Mouse (Mus musculus) stomach, embryonic 15.5 days (tissue): ENCODE measurements at regions not wholly inside any gene's neighbourhood (a gene's known extent, or its start where the extent isn't known, plus 50 kb on each side); places are given as distances from the start of the nearest gene placed in this dataset.

ENCODE experiments used
- ATAC-seq: fragments of 200-750 bp; cut with Nextera tagmentation; 2 replicates; pipeline ENCODE4 v1.8.0; 2017; ENCODE audit warnings: low read depth, moderate number of reproducible peaks, moderate TSS enrichment; ENCODE audit not compliant: insufficient read depth, low FRiP score
- H3K27ac ChIP-seq: fragments of 300-500 bp; sonication (generic); 2 replicates; pipeline ENCODE4 v1.5.1; 2015; ENCODE audit warnings: mild to moderate bottlenecking, inconsistent platforms
- H3K27me3 ChIP-seq: fragments of 300-500 bp; sonication (generic); replicated peaks from 2 replicates; pipeline ENCODE4 v1.6.1; 2015; ENCODE audit warnings: inconsistent platforms
- H3K36me3 ChIP-seq: fragments of 300-500 bp; sonication (generic); 2 replicates; pipeline ENCODE4 v1.6.1; 2015; ENCODE audit warnings: inconsistent platforms
- H3K4me1 ChIP-seq: fragments of 300-500 bp; sonication (generic); 2 replicates; pipeline ENCODE4 v1.6.1; 2015; ENCODE audit warnings: inconsistent platforms
- H3K4me2 ChIP-seq: fragments of 300-500 bp; sonication (generic); 2 replicates; pipeline ENCODE4 v1.6.1; 2015; ENCODE audit warnings: mild to moderate bottlenecking, inconsistent platforms
- H3K4me3 ChIP-seq: fragments of 300-500 bp; sonication (generic); replicated peaks from 2 replicates; pipeline ENCODE4 v1.5.1; 2015; ENCODE audit warnings: inconsistent platforms
- H3K9ac ChIP-seq: fragments of 300-500 bp; sonication (generic); 2 replicates; pipeline ENCODE4 v1.6.1; 2015; ENCODE audit warnings: inconsistent platforms
- H3K9me3 ChIP-seq: fragments of 300-500 bp; sonication (generic); 2 replicates; pipeline ENCODE4 v1.6.1; 2016; ENCODE audit warnings: inconsistent platforms
- WGBS: fragments of 180-500 bp; shearing (Covaris S2); methylation state at CpG from one replicate; pipeline ENCODE4 v1.1.7; 2015; 5-methylcytosine and 5-hydroxymethylcytosine counted together

DNA sequence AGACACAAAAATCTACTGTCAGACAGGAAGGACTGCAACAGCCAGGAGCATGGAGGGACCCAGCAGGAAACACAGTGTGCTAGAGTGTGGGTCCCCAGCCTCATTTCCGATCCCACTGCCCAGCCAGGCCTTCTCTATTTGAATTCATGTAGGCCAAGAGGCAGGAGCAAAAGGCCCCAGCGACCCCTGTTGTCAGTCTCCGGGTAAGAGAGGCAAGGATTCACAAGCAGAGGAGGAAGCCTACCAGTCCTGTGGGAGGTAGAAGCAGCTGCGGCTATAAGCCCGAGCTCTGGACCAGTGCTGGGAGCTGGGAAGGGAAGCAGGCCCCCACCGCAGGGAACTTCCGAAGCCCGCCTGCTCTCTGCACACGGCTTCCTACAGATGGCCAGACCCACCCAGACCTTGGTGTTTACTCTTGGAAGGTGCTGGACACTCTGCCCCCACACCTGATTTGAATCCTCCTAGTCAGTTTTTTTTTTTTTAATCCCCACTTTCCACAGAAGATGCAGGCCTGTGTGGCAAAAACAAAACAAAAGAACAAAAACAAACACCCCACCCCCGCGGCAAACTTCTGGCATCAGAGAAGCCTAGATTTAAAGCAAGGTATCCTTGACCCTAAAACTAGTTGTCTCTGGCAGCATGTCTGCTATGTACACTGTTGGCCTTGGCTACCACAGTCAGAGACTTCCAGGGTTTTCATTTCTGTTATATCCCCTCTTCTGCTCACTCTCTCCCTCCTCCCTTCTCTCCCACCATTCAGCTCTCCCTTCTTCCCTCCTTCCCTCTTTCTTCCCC lies 420.6 kb upstream of the Trpc7 start:
- WGBS: 28% methylated on average over 11 of the region's 11 CpGs
- no peak for ATAC-seq
- H3K4me2 ChIP-seq: no peak overlapping the region
- H3K9me3 ChIP-seq: no peaks in the 10 kb centered on the region
- no peak overlapping the region for H3K27ac ChIP-seq
- H3K27me3 ChIP-seq: no peaks in the 10 kb centered on the region
- H3K36me3 ChIP-seq: no peaks in the 10 kb centered on the region
- H3K9ac ChIP-seq: no peak overlapping the region
- no peaks in the 10 kb centered on the region; the same call in 1 of the 2 replicates for H3K4me1 ChIP-seq
- no peak overlapping the region for H3K4me3 ChIP-seq

DNA sequence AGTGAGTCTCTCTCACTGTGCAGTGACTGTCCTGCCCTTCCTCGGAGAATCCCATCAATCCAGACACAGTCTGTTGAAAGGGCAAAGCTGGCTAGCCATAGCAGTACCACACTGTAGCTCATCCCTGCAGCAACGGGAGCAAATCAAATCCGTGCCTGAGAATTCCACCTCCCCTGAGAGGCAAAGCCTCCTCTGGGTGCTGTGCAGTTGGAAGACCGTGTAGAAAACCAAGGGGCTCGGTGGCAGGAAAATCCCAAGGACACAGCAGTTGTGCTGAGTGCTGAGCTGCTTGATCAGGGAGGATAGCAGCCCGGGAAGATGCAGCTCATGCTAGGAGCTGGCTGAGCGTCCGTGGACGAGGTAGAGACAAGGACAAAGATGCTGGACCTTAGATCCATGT lies 418.7 kb upstream of the Trpc7 start:
- no peaks in the 10 kb centered on the region for H3K27me3 ChIP-seq
- no peak overlapping the region for H3K27ac ChIP-seq
- H3K4me3 ChIP-seq: no peak overlapping the region
- H3K9ac ChIP-seq: no peak overlapping the region
- ATAC-seq: no peak
- no peak overlapping the region for H3K4me2 ChIP-seq
- H3K36me3 ChIP-seq: no peaks in the 10 kb centered on the region
- H3K9me3 ChIP-seq: no peaks in the 10 kb centered on the region
- H3K4me1 ChIP-seq: no peaks in the 10 kb centered on the region; the same call in 1 of the 2 replicates
- WGBS: 49% methylated on average over 9 of the region's 9 CpGs

DNA sequence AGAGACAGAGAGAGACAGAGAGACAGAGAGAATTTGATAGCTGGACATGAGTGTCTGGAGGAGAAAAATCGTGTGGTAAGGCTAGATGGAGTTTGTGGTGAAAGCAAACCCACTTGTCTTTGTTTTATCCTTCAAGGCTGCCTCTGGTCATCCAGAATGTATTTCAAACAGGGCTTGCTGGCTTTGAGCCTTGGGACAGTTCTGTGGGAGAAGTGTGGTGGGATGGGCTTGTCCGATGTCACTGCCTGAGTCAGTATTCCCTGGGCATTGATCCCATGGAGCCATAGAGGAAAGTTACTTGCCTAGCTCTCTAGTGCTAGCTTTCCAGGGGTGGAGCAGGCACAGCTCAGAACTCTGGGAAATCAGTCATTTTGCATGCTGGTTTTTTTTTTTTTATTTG lies 417.9 kb upstream of the Trpc7 start:
- Histone ChIP-seq H3K9me3 (no peaks in the 10 kb centered on the region), H3K36me3 (no peaks in the 10 kb centered on the region), H3K4me1 (no peaks in the 10 kb centered on the region; the same call in 1 of the 2 replicates), H3K27ac (no peak overlapping the region), H3K4me2 (no peak overlapping the region), H3K9ac (no peak overlapping the region), H3K27me3 (no peaks in the 10 kb centered on the region), H3K4me3 (no peak overlapping the region)
- 41% methylated on average over 2 of the region's 2 CpGs for WGBS
- no peak for ATAC-seq

DNA sequence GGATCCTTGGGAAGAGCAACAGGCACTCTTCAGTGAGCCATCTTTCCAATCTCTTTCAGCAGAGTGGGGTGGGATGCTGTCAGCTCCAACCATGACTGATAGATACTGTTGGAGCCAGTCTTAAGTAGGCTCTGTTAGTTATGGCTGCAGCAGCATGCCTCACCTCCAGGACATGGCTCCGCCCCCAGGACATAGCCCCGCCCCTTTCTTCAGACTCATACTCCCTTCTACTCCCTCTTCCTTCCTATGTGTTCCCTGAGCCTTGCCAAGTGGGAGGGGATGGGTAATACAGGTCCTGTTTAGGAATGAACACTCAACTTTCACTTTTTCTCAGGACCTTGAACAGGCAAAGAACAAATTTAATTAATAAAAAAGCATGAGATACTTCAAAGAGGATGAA lies 415.4 kb upstream of the Trpc7 start:
- H3K4me1 ChIP-seq: no peaks in the 10 kb centered on the region; the same call in 1 of the 2 replicates
- H3K36me3 ChIP-seq: no peaks in the 10 kb centered on the region
- no peaks in the 10 kb centered on the region for H3K9me3 ChIP-seq
- no peak overlapping the region for H3K27ac ChIP-seq
- no peak overlapping the region for H3K9ac ChIP-seq
- 54% methylated on average over 2 of the region's 2 CpGs for WGBS
- no peak overlapping the region for H3K4me2 ChIP-seq
- H3K27me3 ChIP-seq: no peaks in the 10 kb centered on the region
- ATAC-seq: no peak
- H3K4me3 ChIP-seq: no peak overlapping the region

DNA sequence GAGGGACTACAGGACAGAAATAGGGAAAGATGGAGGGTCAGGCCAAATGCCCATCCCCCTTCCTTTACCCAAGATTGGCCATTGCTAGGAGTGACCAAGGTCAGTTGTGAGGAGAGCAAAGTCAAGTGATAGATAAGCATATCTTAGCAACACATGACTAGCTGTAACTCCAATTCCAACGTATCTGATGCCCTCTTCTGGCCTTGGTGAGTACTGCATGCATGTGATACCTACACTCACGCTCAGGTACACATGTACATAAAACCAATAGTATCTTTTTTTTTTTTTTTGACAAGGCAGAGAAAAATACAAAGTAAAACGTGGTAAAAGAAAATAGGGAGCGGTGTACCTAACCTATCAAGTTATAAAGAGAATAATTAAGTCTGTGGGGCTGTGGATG lies 413.8 kb upstream of the Trpc7 start:
- Histone ChIP-seq H3K27ac (no peak overlapping the region), H3K4me3 (no peak overlapping the region), H3K9ac (no peak overlapping the region), H3K9me3 (no peaks in the 10 kb centered on the region), H3K4me1 (no peaks in the 10 kb centered on the region), H3K27me3 (no peaks in the 10 kb centered on the region), H3K36me3 (no peaks in the 10 kb centered on the region), H3K4me2 (no peak overlapping the region)
- no peak for ATAC-seq
- WGBS: 84% methylated on average over 4 of the region's 4 CpGs

DNA sequence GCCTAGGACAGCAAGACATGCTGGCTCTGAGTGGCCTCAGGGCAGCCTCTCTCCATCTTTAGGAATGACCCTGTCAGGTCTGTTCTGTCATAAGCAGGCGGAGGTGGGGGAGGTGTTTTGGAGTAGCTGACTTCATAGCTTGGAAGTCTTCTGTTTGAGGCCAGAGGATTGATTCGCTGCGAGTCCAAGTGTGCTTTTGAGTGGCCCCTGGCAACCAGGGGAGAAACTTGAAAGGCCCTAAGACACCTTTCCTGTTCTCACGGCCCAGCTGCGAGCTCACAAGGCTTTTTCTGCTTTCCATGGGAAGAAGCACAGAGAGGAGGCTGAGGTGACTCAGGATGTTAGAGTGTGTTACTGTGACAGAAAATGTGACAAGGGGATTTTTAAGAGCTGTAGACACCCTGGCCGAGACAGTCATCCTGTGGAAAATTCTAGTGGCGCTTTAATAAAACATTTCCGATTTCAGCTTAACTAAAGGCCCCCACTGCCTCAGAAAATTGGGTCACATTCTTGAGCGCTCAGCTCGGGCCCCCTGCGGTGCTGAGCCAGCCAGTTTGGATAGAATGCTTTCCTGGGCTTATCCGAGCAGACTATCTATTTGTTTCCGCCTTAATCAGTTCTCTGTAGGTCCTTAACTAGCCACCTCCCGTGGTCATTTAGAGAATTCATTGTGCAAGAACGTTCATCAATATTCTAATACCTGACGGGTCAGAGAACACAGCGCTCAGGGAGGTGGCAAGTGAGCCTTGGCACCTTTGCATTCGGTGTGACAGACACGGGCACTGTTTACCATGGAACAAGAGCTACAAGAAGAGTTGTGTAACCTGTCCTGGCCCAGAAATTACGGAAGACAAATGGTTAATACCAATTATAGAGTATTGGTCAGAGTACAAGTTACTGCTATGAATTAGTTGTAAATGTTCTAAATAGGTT lies 412.4 kb upstream of the Trpc7 start:
- ATAC-seq: no peak
- Histone ChIP-seq H3K9ac (no peak overlapping the region), H3K27me3 (no peaks in the 10 kb centered on the region), H3K27ac (no peak overlapping the region), H3K4me1 (no peaks in the 10 kb centered on the region), H3K4me2 (no peak overlapping the region), H3K9me3 (no peaks in the 10 kb centered on the region), H3K4me3 (no peak overlapping the region), H3K36me3 (no peaks in the 10 kb centered on the region)
- WGBS: 42% methylated on average over 20 of the region's 20 CpGs

DNA sequence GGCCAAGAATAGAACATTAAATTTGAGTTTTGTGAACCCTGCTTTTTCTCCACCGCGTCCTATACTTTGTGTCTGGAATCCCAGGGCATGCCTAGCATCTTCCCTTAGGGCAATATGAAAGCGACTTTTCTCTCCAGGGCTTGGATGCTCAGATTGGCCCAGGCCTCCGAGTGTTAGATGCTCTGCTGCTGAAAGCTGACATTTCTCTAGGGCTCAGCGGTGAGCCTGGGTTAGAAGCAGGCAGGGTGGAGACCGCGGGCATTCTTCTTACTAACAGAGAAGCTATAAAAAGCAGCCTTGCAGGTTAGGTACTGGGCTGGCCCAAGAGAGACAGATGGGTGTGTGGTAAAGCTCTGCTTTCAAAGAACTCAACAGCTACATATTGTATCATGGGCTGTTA lies 409.8 kb upstream of the Trpc7 start:
- no peak overlapping the region for H3K4me2 ChIP-seq
- H3K9ac ChIP-seq: no peak overlapping the region
- no peaks in the 10 kb centered on the region for H3K36me3 ChIP-seq
- H3K27ac ChIP-seq: no peak overlapping the region
- H3K27me3 ChIP-seq: no peaks in the 10 kb centered on the region
- no peak for ATAC-seq
- no peaks in the 10 kb centered on the region for H3K4me1 ChIP-seq
- H3K9me3 ChIP-seq: no peaks in the 10 kb centered on the region
- no peak overlapping the region for H3K4me3 ChIP-seq
- 89% methylated on average over 7 of the region's 7 CpGs for WGBS

DNA sequence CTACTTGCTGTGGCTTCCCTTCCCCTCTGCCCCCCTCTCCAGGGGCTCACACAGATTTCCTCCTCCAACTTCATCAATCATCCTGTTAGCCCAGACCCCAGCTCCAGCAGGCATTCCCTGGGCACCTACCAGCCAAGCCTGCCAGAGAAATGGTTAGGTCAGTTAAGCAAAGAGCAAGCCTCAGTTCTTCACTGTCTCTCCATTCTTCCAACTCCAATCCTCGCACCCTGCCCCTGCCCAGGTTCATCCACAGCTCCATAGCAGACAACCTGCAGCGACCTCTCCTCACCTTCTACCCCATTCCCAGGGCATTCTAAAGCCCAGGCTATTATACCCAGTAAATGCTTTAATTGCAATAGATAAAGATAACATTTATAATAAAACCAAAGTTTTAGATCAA lies 408.0 kb upstream of the Trpc7 start:
- H3K36me3 ChIP-seq: no peaks in the 10 kb centered on the region
- no peak overlapping the region for H3K4me2 ChIP-seq
- H3K27ac ChIP-seq: no peak overlapping the region
- no peak for ATAC-seq
- no peak overlapping the region for H3K9ac ChIP-seq
- H3K4me3 ChIP-seq: no peak overlapping the region
- H3K4me1 ChIP-seq: no peaks in the 10 kb centered on the region
- WGBS: 74% methylated on average over 2 of the region's 2 CpGs
- no peaks in the 10 kb centered on the region for H3K9me3 ChIP-seq
- no peaks in the 10 kb centered on the region for H3K27me3 ChIP-seq

DNA sequence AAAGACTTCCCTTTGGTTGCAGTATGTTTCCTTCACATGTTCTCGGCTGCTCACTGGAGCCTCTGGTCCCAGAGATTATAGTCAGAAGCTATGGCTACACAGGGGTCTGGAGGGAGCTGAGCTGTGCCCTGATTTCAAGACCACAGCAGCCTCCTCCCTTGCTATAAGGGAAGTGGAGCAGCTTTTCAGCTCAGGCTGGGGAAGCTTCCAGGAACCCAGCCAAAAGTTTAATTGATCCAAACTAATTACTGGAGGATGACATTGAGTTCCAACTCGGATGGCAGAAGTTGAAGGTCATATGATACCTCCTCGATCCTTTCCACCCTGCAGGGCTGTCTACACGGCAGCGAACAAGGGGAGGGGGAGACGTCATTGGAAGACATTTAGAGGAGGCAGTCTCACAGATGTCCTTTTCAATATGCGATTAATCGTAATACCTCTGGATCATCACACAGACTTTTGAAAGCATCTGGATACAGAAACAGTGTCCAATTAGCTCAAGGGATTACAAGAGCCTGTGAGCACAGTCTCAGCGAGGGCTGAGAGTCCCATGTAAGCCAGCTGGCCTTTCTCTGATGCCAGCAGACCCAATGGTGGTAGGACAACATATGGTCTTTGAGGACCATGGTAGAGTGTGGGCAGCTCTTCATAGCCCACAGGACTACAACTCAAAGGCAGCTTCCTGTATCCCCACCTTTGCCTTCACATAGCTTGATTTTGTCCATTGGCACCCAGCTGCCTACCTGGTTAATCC lies 396.1 kb upstream of the Trpc7 start:
- no peak overlapping the region for H3K27ac ChIP-seq
- H3K9ac ChIP-seq: no peak overlapping the region
- H3K9me3 ChIP-seq: no peaks in the 10 kb centered on the region
- H3K4me1 ChIP-seq: no peaks in the 10 kb centered on the region
- no peak overlapping the region for H3K4me3 ChIP-seq
- no peak for ATAC-seq
- H3K36me3 ChIP-seq: no peaks in the 10 kb centered on the region
- H3K27me3 ChIP-seq: no peaks in the 10 kb centered on the region
- WGBS: 76% methylated on average over 9 of the region's 9 CpGs
- H3K4me2 ChIP-seq: no peak overlapping the region

DNA sequence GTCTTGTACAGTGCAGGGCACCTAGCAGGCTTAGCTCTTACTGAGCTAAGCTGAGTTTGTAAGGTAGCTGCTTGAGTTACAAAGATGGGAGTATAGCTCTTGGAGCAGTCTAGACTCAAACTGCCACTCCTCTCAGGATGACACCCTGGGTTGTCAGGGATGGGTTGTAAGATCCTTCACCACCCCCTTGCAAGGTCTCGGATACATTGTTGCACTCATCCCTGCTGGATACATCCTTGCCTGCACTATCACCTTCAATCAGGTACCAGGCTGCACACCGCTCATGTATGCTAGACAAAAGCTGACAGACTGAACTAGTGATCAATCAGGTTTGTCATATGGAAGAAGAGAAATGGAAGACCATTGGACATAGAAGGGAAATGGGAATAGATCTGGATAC lies 390.4 kb upstream of the Trpc7 start:
- no peak overlapping the region for H3K4me2 ChIP-seq
- H3K27me3 ChIP-seq: no peaks in the 10 kb centered on the region
- H3K9ac ChIP-seq: no peak overlapping the region
- H3K27ac ChIP-seq: no peak overlapping the region
- no peak overlapping the region for H3K4me3 ChIP-seq
- H3K4me1 ChIP-seq: no peaks in the 10 kb centered on the region
- ATAC-seq: no peak
- WGBS: 91% methylated on average over 2 of the region's 2 CpGs
- H3K9me3 ChIP-seq: no peaks in the 10 kb centered on the region
- H3K36me3 ChIP-seq: no peaks in the 10 kb centered on the region

DNA sequence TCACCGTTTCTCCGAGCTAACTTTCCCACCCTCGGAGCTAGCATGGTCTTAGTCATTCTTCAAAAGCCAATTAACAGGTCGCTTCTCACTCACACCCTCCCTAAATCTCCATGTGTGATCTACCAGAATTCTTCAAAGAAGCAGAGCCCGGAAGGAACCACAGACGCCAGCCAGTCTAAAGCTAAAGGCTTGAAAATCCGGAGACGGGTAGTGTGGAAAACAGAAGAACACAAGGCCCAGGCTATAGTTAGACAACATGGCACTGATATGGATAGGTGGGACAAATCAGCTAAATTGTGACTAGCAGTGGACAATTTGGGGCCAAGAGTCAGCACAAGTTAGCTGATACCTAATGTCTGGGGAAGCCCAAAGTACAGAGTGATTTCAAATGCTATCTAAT lies 387.0 kb upstream of the Trpc7 start:
- Histone ChIP-seq H3K27ac (no peak overlapping the region), H3K9me3 (no peaks in the 10 kb centered on the region), H3K27me3 (no peaks in the 10 kb centered on the region), H3K36me3 (no peaks in the 10 kb centered on the region), H3K4me1 (no peaks in the 10 kb centered on the region), H3K4me2 (no peak overlapping the region), H3K4me3 (no peak overlapping the region), H3K9ac (no peak overlapping the region)
- no peak for ATAC-seq
- WGBS: 44% methylated on average over 8 of the region's 8 CpGs
